Mouse (Mus musculus) heart, embryonic 11.5 days (tissue): Measurements from ENCODE around the gene 1700001L19Rik. TPM values are rescaled to one million over a fixed set of nuclear protein-coding genes. Genes with fewer than 3 reads are reported as not detected.

Experiments
- ATAC-seq: fragments of 200-750 bp; cut with Nextera tagmentation; replicated peaks from 2 replicates; pipeline ENCODE4 v1.8.0; 2017; ENCODE audit warnings: moderate library complexity; ENCODE audit not compliant: insufficient number of reproducible peaks, low FRiP score, low TSS enrichment
- H3K27ac ChIP-seq: fragments of 300-500 bp; sonication (generic); 2 replicates; pipeline ENCODE4 v1.5.1; 2014; ENCODE audit warnings: mild to moderate bottlenecking, low read depth, low read length
- H3K27me3 ChIP-seq: fragments of 300-500 bp; sonication (generic); 2 replicates; pipeline ENCODE4 v1.6.1; 2014; ENCODE audit warnings: mild to moderate bottlenecking, low read length, mixed read lengths; ENCODE audit not compliant: control insufficient read depth, insufficient read depth
- H3K36me3 ChIP-seq: fragments of 300-500 bp; sonication (generic); 2 replicates; pipeline ENCODE4 v1.6.1; 2014; ENCODE audit warnings: mild to moderate bottlenecking, low read length, moderate library complexity, mixed read lengths; ENCODE audit not compliant: control insufficient read depth, insufficient read depth
- H3K4me1 ChIP-seq: fragments of 300-500 bp; sonication (generic); 2 replicates; pipeline ENCODE4 v1.6.1; 2014; ENCODE audit warnings: low read length; ENCODE audit not compliant: control insufficient read depth, insufficient read depth
- H3K4me2 ChIP-seq: fragments of 300-500 bp; sonication (generic); 2 replicates; pipeline ENCODE4 v1.6.1; 2014; ENCODE audit warnings: mild to moderate bottlenecking, moderate library complexity
- H3K4me3 ChIP-seq: fragments of 300-500 bp; sonication (generic); 2 replicates; pipeline ENCODE4 v1.5.1; 2014; ENCODE audit warnings: low read depth, low read length
- H3K9ac ChIP-seq: fragments of 300-500 bp; sonication (generic); 2 replicates; pipeline ENCODE4 v1.6.1; 2014; ENCODE audit warnings: mild to moderate bottlenecking, low read depth, low read length, moderate library complexity
- H3K9me3 ChIP-seq: fragments of 300-500 bp; sonication (generic); replicated peaks from 2 replicates; pipeline ENCODE4 v1.6.1; 2016; ENCODE audit warnings: low read length; ENCODE audit not compliant: control insufficient read depth
- WGBS: fragments of 180-500 bp; shearing (Covaris S2); extraction: QIAGEN DNeasy Blood & Tissue Kit; methylation state at CpG from one replicate; pipeline ENCODE4 v1.1.7; 2014; ENCODE audit not compliant: insufficient replicate concordance; 5-methylcytosine and 5-hydroxymethylcytosine counted together
- polyA plus RNA-seq: library from polyadenylated mRNA; unstranded; fragments of >200 nt; fragmentation: Nextera tagmentation; extraction: Ambion mirVana; gene quantifications from 2 replicates; pipeline ENCODE4 v1.2.1, GENCODE M21; 2014

The 1700001L19Rik gene
- polyA plus RNA-seq, 1 experiment from 2014 or later, result 0.39 TPM

- H3K9me3 ChIP-seq, result no peaks in the 10 kb centered on the region
- no peak overlapping the region for H3K27ac ChIP-seq
- H3K4me1 ChIP-seq, result no peaks in the 10 kb centered on the region
- no peak for ATAC-seq
- no peaks in the 10 kb centered on the region for H3K27me3 ChIP-seq
- 69% methylated on average over 1 of the region's 1 CpGs for WGBS
- H3K4me3 ChIP-seq, result no peak overlapping the region
- no peak overlapping the region for H3K4me2 ChIP-seq
- H3K9ac ChIP-seq, result no peak overlapping the region
- H3K36me3 ChIP-seq, result no peaks in the 10 kb centered on the region
Observed at GRCm38 (mm10) chr13:68642786-68643185, 45.6 kb downstream of the 1700001L19Rik start.

Other genes with a start within 250 kb of the 1700001L19Rik start
- gene Mtrr, start 15.3 kb upstream of the 1700001L19Rik start, polyA plus RNA-seq, result 20.9 and 31.4 TPM in 2 replicates
- gene Fastkd3, start 15.2 kb upstream of the 1700001L19Rik start, polyA plus RNA-seq, result 22.3 and 24.9 TPM in 2 replicates